In genomic region chr10:116848749-116849473, GRCm38 (mm10) we compare ENCODE assay signal across 8 mouse cellular contexts. TPM values are rescaled to one million over a fixed set of nuclear protein-coding genes. Genes with fewer than 3 reads are reported as not detected.
DNase-seq lines count a peak whose midpoint lies in the region; ATAC-seq and TF ChIP-seq lines count a peak whose summit lies in the region.

No protein-coding gene starts in this region.

- no peak for TF ChIP-seq EP300 in CH12.LX (IDR thresholded peaks at IDR 0.05; ENCODE audit: low read length)

- H3K4me3 ChIP-seq in CH12.LX (replicated peaks in 1 of 3; ENCODE audit: low read depth in 2 of 3, low read length in 2 of 3, poor library complexity in 1 of 3): peak overlapping the region in 2 of 3 experiments; percentile 9 to 25
- H3K4me3 ChIP-seq in forebrain, embryonic 13.5 days: no peak overlapping the region
- H3K4me3 ChIP-seq in lung, adult 2 months (replicated peaks; ENCODE audit: extremely low read depth, low read depth, low read length): no peak overlapping the region
- no peak overlapping the region for H3K4me3 ChIP-seq in olfactory bulb, adult 2 months (ENCODE audit: insufficient read depth, low read depth, low read length)

- intact Hi-C loops in heart, postnatal 10 days (cut with DNase I): loop anchor here (1.0 to 5.0 kb wide), 3 partner anchors 317 to 642 kb away; no protein-coding TSS in a partner anchor

- no peaks in the 10 kb centered on the region for H3K79me2 ChIP-seq in CH12.LX (replicated peaks; ENCODE audit: control insufficient read depth, extremely low read depth, insufficient read depth, poor library complexity, severe bottlenecking)

- TF ChIP-seq POLR2A in CH12.LX (IDR thresholded peaks at IDR 0.05; ENCODE audit: low read depth, low read length): no peak
- no peak for TF ChIP-seq POLR2A in lung, adult 2 months (IDR thresholded peaks at IDR 0.05; ENCODE audit: borderline replicate concordance, extremely low read depth, low read depth, low read length)
- TF ChIP-seq POLR2A in olfactory bulb, adult 2 months (IDR thresholded peaks at IDR 0.05; ENCODE audit: insufficient read depth, low read depth, low read length): no peak

- H3K9ac ChIP-seq in CH12.LX (ENCODE audit: insufficient read depth, low read depth): no peak overlapping the region; the same call in 1 of the 2 replicates
- no peak overlapping the region for H3K9ac ChIP-seq in forebrain, embryonic 13.5 days

- dilution Hi-C loops in CH12.LX (cut with MboI; ENCODE audit: extremely low pct_ligation_motif_present, extremely low pct_unique_long_range_greater_than_20kb, low sequenced_read_pairs): no loop called here

- DNase-seq in CH12.LX (ENCODE audit: extremely low read depth): peak; percentile 65
- peak; percentile 30 for DNase-seq in c-Kit-positive CD71-negative TER-119-negative erythroid progenitor cells, embryonic 14.5 days (ENCODE audit: low read depth)
- DNase-seq in heart, postnatal 10 days: peak; percentile 85 to 94
- peak; percentile 95 to 97 for DNase-seq in kidney, postnatal 4 days
- peak; percentile 82 for DNase-seq in lung, adult 2 months
- peak; percentile 27 to 42 for DNase-seq in thymus, adult 18-20 months

- in situ Hi-C loops in CH12.LX (cut with MboI; ENCODE audit: low pct_ligation_motif_present, low pct_unique_long_range_greater_than_20kb, low sequenced_read_pairs): loop anchor here (25.0 kb wide), 3 partner anchors 237 to 512 kb away; partner anchors contain the start of gene Kcnmb4

- TF ChIP-seq CTCF in CH12.LX (conservative IDR thresholded peaks at IDR 0.05 in 1 of 2, IDR thresholded peaks at IDR 0.05 in 1 of 2; ENCODE audit: low read depth in 2 of 2, low read length in 2 of 2): peak; percentile 86 to 92
- peak; percentile 97 for TF ChIP-seq CTCF in lung, adult 2 months (IDR thresholded peaks at IDR 0.05; ENCODE audit: insufficient read depth, low read length)
- peak; percentile 65 for TF ChIP-seq CTCF in olfactory bulb, adult 2 months (IDR thresholded peaks at IDR 0.05; ENCODE audit: insufficient read depth, low read depth, low read length)

- H3K36me3 ChIP-seq in CH12.LX (replicated peaks in 1 of 2; ENCODE audit: control insufficient read depth in 1 of 2, insufficient read depth in 1 of 2, low read length in 1 of 2): no peaks in the 10 kb centered on the region
- H3K36me3 ChIP-seq in forebrain, embryonic 13.5 days (ENCODE audit: poor library complexity, severe bottlenecking): no peaks in the 10 kb centered on the region

- peaks cover 2 to 9% of the 10 kb centered on the region in 2 experiments; a peak in 3 of 4 replicates for H3K4me1 ChIP-seq in CH12.LX (ENCODE audit: control insufficient read depth in 1 of 2, insufficient read depth in 2 of 2)
- peaks cover 3% of the 10 kb centered on the region; the same call in 1 of the 2 replicates for H3K4me1 ChIP-seq in forebrain, embryonic 13.5 days
- no peaks in the 10 kb centered on the region for H3K4me1 ChIP-seq in lung, adult 2 months (ENCODE audit: control insufficient read depth, insufficient read depth, low read length)
- peaks cover 5% of the 10 kb centered on the region for H3K4me1 ChIP-seq in olfactory bulb, adult 2 months (ENCODE audit: control insufficient read depth, insufficient read depth, low read length)

- H3K4me2 ChIP-seq in CH12.LX (ENCODE audit: insufficient read depth, low read depth, poor library complexity, severe bottlenecking): peak overlapping the region; percentile 82
- peak overlapping the region; percentile 49 for H3K4me2 ChIP-seq in forebrain, embryonic 13.5 days

- peaks cover 2% of the 10 kb centered on the region for H3K27me3 ChIP-seq in CH12.LX (replicated peaks)
- H3K27me3 ChIP-seq in forebrain, embryonic 13.5 days: no peaks in the 10 kb centered on the region

- no peak overlapping the region for H3K27ac ChIP-seq in CH12.LX (ENCODE audit: insufficient read depth, low read depth)
- H3K27ac ChIP-seq in forebrain, embryonic 13.5 days: no peak overlapping the region
- H3K27ac ChIP-seq in olfactory bulb, adult 2 months (ENCODE audit: insufficient read depth, low read depth, low read length): no peak overlapping the region

- 21% methylated on average over 22 of the region's 22 CpGs for WGBS in forebrain, embryonic 13.5 days
- 18% methylated on average over 22 of the region's 22 CpGs for WGBS in lung, adult 2 months
- WGBS in olfactory bulb, adult 2 months: 17% methylated on average over 22 of the region's 22 CpGs

- TF ChIP-seq RAD21 in CH12.LX (IDR thresholded peaks at IDR 0.05; ENCODE audit: low read depth, low read length): peak; percentile 89

- H3K9me3 ChIP-seq in CH12.LX (replicated peaks; ENCODE audit: low read length): no peaks in the 10 kb centered on the region
- H3K9me3 ChIP-seq in forebrain, embryonic 13.5 days (replicated peaks): no peaks in the 10 kb centered on the region

- peak; percentile 90 for ATAC-seq in forebrain, embryonic 13.5 days

TF ChIP-seq in CH12.LX, 34 proteins besides CTCF, POLR2A, EP300 and RAD21:
- 0 out of 2 replicates have a peak, but pooled peaks have one; percentile 15 for TF ChIP-seq BHLHE40 (IDR thresholded peaks at IDR 0.05; ENCODE audit: low read depth, low read length)
- peak; percentile 27; the same call in 1 of the 2 replicates for TF ChIP-seq IRF4 (IDR thresholded peaks at IDR 0.05; ENCODE audit: low read depth, low read length)
- TF ChIP-seq NELFE (IDR thresholded peaks at IDR 0.05; ENCODE audit: low read depth, low read length): peak; percentile 38; the same call in 1 of the 2 replicates
- no peak for TF ChIP-seq PAX5 (IDR thresholded peaks at IDR 0.05; ENCODE audit: low read length)
- no peak for TF ChIP-seq MXI1 (IDR thresholded peaks at IDR 0.05; ENCODE audit: low read depth, low read length)
- 0 out of 2 replicates have a peak, but pooled peaks have one; percentile 30 for TF ChIP-seq SIN3A (IDR thresholded peaks at IDR 0.05; ENCODE audit: low read length)
- no peak for TF ChIP-seq ZKSCAN1 (IDR thresholded peaks at IDR 0.05; ENCODE audit: borderline replicate concordance, low read depth, low read length)
- TF ChIP-seq MYC (IDR thresholded peaks at IDR 0.05; ENCODE audit: low read depth, low read length): peak; percentile 75
- TF ChIP-seq GABPA (IDR thresholded peaks at IDR 0.05; ENCODE audit: insufficient replicate concordance, low read depth, low read length): no peak
- TF ChIP-seq HCFC1 (IDR thresholded peaks at IDR 0.05; ENCODE audit: low read depth, low read length): no peak
- TF ChIP-seq SMC3 (IDR thresholded peaks at IDR 0.05; ENCODE audit: low read depth, low read length): peak; percentile 91
- TF ChIP-seq TCF12 (IDR thresholded peaks at IDR 0.05; ENCODE audit: low read depth, low read length): no peak
- TF ChIP-seq ZMIZ1 (IDR thresholded peaks at IDR 0.05; ENCODE audit: low read depth, low read length): no peak
- peak; percentile 49; the same call in 1 of the 2 replicates for TF ChIP-seq MEF2A (IDR thresholded peaks at IDR 0.05; ENCODE audit: borderline replicate concordance, low read depth, low read length)
- no peak for TF ChIP-seq CHD1 (IDR thresholded peaks at IDR 0.05; ENCODE audit: low read depth, low read length)
- no peak for TF ChIP-seq USF2 (conservative IDR thresholded peaks at IDR 0.05; ENCODE audit: low read depth, low read length)
- TF ChIP-seq ELF1 (IDR thresholded peaks at IDR 0.05; ENCODE audit: low read depth, low read length): 0 out of 2 replicates have a peak, but pooled peaks have one; percentile 27
- no peak for TF ChIP-seq ZNF384 (IDR thresholded peaks at IDR 0.05; ENCODE audit: low read depth, low read length)
- peak; percentile 58; the same call in 1 of the 2 replicates for TF ChIP-seq MAX (IDR thresholded peaks at IDR 0.05; ENCODE audit: low read length)
- no peak for TF ChIP-seq RCOR1 (conservative IDR thresholded peaks at IDR 0.05; ENCODE audit: low read depth, low read length)
- peak; percentile 69 for TF ChIP-seq ZC3H11A (IDR thresholded peaks at IDR 0.05; ENCODE audit: low read depth, low read length)
- TF ChIP-seq POLR2AphosphoS2 (IDR thresholded peaks at IDR 0.05; ENCODE audit: low read depth, low read length): no peak
- no peak for TF ChIP-seq JUND (conservative IDR thresholded peaks at IDR 0.05; ENCODE audit: low read depth, low read length)

RNA-seq across cellular contexts. Expression of gene Myrfl, which starts 47.8 kb away (rescaled TPM):
- total RNA-seq in CH12.LX (2012; rRNA removed) (not detected in 2 replicates), CH12.LX (2014; rRNA removed) (not detected in 2 replicates)
- not detected in 2 replicates for polyA plus RNA-seq in CH12.LX (2012; ENCODE audit: insufficient read length, low read depth)
- 0.05 and 0.10 TPM in 2 replicates for polyA plus RNA-seq in forebrain, embryonic 13.5 days (2015; fragmentation: Nextera tagmentation; extraction: Ambion mirVana)
- total RNA-seq in heart, postnatal 10 days (2021): under 1 TPM; 0.43 to 0.67 TPM
- not detected in 2 replicates for polyA plus RNA-seq in lung, adult 2 months (2012; rRNA removed)
- polyA plus RNA-seq in olfactory bulb, adult 2 months (2012; ENCODE audit: insufficient read depth, insufficient read length, low replicate concordance, missing spikeins): not detected in 2 replicates

Comparison
In these comparisons a context has a peak if more than half of its experiments do, and no peak if none do; other contexts are left out.
1. DNase-seq: peak in every context shown above with its lines; median percentile 96 in kidney, postnatal 4 days; 90 in heart, postnatal 10 days; 82 in lung, adult 2 months; 65 in CH12.LX; 34 in thymus, adult 18-20 months; 30 in c-Kit-positive CD71-negative TER-119-negative erythroid progenitor cells, embryonic 14.5 days.
2. H3K4me3 ChIP-seq: peak in CH12.LX (2 of 3); none in forebrain, embryonic 13.5 days (single experiment), lung, adult 2 months (single experiment) and olfactory bulb, adult 2 months (single experiment).
3. Peak in every context shown above with its lines, with median percentiles within 50 percentile points of each other: CTCF ChIP-seq.